8 mouse cellular contexts compared by ENCODE assay signal in genomic region chr2:147193271-147194255, GRCm38 (mm10). TPM values are rescaled to one million over a fixed set of nuclear protein-coding genes. Genes with fewer than 3 reads are reported as not detected.
DNase-seq lines count a peak whose midpoint lies in the region; ATAC-seq and TF ChIP-seq lines count a peak whose summit lies in the region.

TSS of gene Nkx2-2 (minus strand) at chr2:147194243.

- H3K4me1 ChIP-seq in heart, embryonic 13.5 days: peaks cover 18% of the 10 kb centered on the region
- no peaks in the 10 kb centered on the region; the same call in 1 of the 2 replicates for H3K4me1 ChIP-seq in forebrain, postnatal 0 days (ENCODE audit: insufficient read depth)

- H3K27me3 ChIP-seq in heart, embryonic 13.5 days (replicated peaks): peaks cover 96% of the 10 kb centered on the region
- H3K27me3 ChIP-seq in forebrain, postnatal 0 days (ENCODE audit: insufficient read depth, low read length): peaks cover 94% of the 10 kb centered on the region

- no peak within 1 kb of the TSS for H3K27ac ChIP-seq in heart, embryonic 13.5 days (replicated peaks)
- H3K27ac ChIP-seq in forebrain, postnatal 0 days (ENCODE audit: low read depth, low read length): no peak within 1 kb of the TSS; the same call in 1 of the 2 replicates

- H3K4me3 ChIP-seq in heart, embryonic 13.5 days: peak within 1 kb of the TSS; percentile 48
- H3K4me3 ChIP-seq in forebrain, postnatal 0 days (ENCODE audit: low read depth, low read length): peak within 1 kb of the TSS; percentile 32

- ATAC-seq in heart, embryonic 13.5 days (ENCODE audit: extremely low read depth, insufficient number of reproducible peaks, low FRiP score, low TSS enrichment): no peak; the same call in 1 of the 2 replicates
- ATAC-seq in forebrain, postnatal 0 days: peak; percentile 56

- H3K9ac ChIP-seq in heart, embryonic 13.5 days: peak within 1 kb of the TSS; percentile 48
- no peak within 1 kb of the TSS for H3K9ac ChIP-seq in forebrain, postnatal 0 days

- under 1% methylated on average over 54 of the region's 54 CpGs for WGBS in heart, embryonic 13.5 days
- 3% methylated on average over 54 of the region's 54 CpGs for WGBS in forebrain, postnatal 0 days

- TF ChIP-seq CTCF in forebrain, postnatal 0 days (IDR thresholded peaks at IDR 0.05; ENCODE audit: low read depth): no peak; the same call in 1 of the 2 replicates

- peak within 1 kb of the TSS; percentile 73 for H3K4me2 ChIP-seq in heart, embryonic 13.5 days
- peak within 1 kb of the TSS; percentile 47 for H3K4me2 ChIP-seq in forebrain, postnatal 0 days (ENCODE audit: low read depth)

- H3K36me3 ChIP-seq in heart, embryonic 13.5 days: no peaks in the 10 kb centered on the region
- no peaks in the 10 kb centered on the region for H3K36me3 ChIP-seq in forebrain, postnatal 0 days (ENCODE audit: insufficient read depth)

- H3K9me3 ChIP-seq in heart, embryonic 13.5 days: no peaks in the 10 kb centered on the region
- H3K9me3 ChIP-seq in forebrain, postnatal 0 days (ENCODE audit: low read length): no peaks in the 10 kb centered on the region

- no peak for DNase-seq in heart, adult 9 months (ENCODE audit: low spot score in 2 of 2)
- peak; percentile 75 for DNase-seq in ZHBTc4 (ENCODE audit: low read depth, low spot score)
- DNase-seq in forebrain, postnatal 0 days: peak; percentile 43
- peak; percentile 34 for DNase-seq in mesoderm, embryonic 11.5 days (ENCODE audit: low read depth, low spot score)
- no peak for DNase-seq in spleen, postnatal 10 days (ENCODE audit: low spot score in 2 of 2)
- DNase-seq in urinary bladder, postnatal 10 days (ENCODE audit: low spot score): no peak
- DNase-seq in layer of hippocampus, adult 18-20 months (ENCODE audit: low spot score in 2 of 2): no peak

RNA-seq across cellular contexts. Expression of gene Nkx2-2, which starts in this region (rescaled TPM):
- 0.33 TPM in 1 of 2 replicates, not detected in the other for polyA plus RNA-seq in heart, embryonic 13.5 days (2015; fragmentation: Nextera tagmentation; extraction: Ambion mirVana)
- 7.1 and 7.9 TPM in 2 replicates for total RNA-seq in forebrain, postnatal 0 days (2014; rRNA removed)
- 3.4 and 6.0 TPM in 2 replicates for polyA plus RNA-seq in forebrain, postnatal 0 days (2015; fragmentation: Nextera tagmentation; extraction: Ambion mirVana)
- total RNA-seq in layer of hippocampus, adult 18-20 months (2021): 1 to 10 TPM; 3.2 to 5.6 TPM

Comparison
In these comparisons a context has a peak if more than half of its experiments do, and no peak if none do; other contexts are left out.
1. DNase-seq: peak in ZHBTc4 (single experiment), forebrain, postnatal 0 days (single experiment) and mesoderm, embryonic 11.5 days (single experiment); none in heart, adult 9 months (0 of 2), spleen, postnatal 10 days (0 of 2), urinary bladder, postnatal 10 days (single experiment) and layer of hippocampus, adult 18-20 months (0 of 2).